Mouse (Mus musculus) kidney, embryonic 14.5 days (tissue): ENCODE measurements around the gene Itpr2. TPM values are rescaled to one million over a fixed set of nuclear protein-coding genes. Genes with fewer than 3 reads are reported as not detected.

Experiments
- ATAC-seq: fragments of 200-750 bp; cut with Nextera tagmentation; 2 replicates; pipeline ENCODE4 v1.8.0; 2017; ENCODE audit warnings: moderate number of reproducible peaks, mild to moderate bottlenecking, moderate TSS enrichment, moderate library complexity; ENCODE audit not compliant: low FRiP score, low TSS enrichment
- H3K27ac ChIP-seq: fragments of 300-500 bp; sonication (generic); 2 replicates; pipeline ENCODE4 v1.5.1; 2014; ENCODE audit warnings: low read depth, mild to moderate bottlenecking, low read length, moderate library complexity, mixed read lengths
- H3K27me3 ChIP-seq: fragments of 300-500 bp; sonication (generic); 2 replicates; pipeline ENCODE4 v1.6.1; 2014; ENCODE audit warnings: mild to moderate bottlenecking, low read length; ENCODE audit not compliant: control insufficient read depth, insufficient read depth
- H3K36me3 ChIP-seq: fragments of 300-500 bp; sonication (generic); 2 replicates; pipeline ENCODE4 v1.6.1; 2014; ENCODE audit warnings: low read length, mixed read lengths; ENCODE audit not compliant: control insufficient read depth, insufficient read depth
- H3K4me1 ChIP-seq: fragments of 300-500 bp; sonication (generic); 2 replicates; pipeline ENCODE4 v1.6.1; 2014; ENCODE audit warnings: low read length, mixed read lengths; ENCODE audit not compliant: control insufficient read depth, insufficient read depth
- H3K4me2 ChIP-seq: fragments of 300-500 bp; sonication (generic); replicated peaks from 2 replicates; pipeline ENCODE4 v1.6.1; 2014; ENCODE audit warnings: low read depth, mild to moderate bottlenecking, low read length
- H3K4me3 ChIP-seq: fragments of 300-500 bp; sonication (generic); 2 replicates; pipeline ENCODE4 v1.5.1; 2014; ENCODE audit warnings: mild to moderate bottlenecking, low read length
- H3K9ac ChIP-seq: fragments of 300-500 bp; sonication (generic); 2 replicates; pipeline ENCODE4 v1.6.1; 2014; ENCODE audit warnings: low read depth, mild to moderate bottlenecking, low read length, moderate library complexity
- H3K9me3 ChIP-seq: fragments of 300-500 bp; sonication (generic); 2 replicates; pipeline ENCODE4 v1.6.1; 2016; ENCODE audit warnings: low read length; ENCODE audit not compliant: control insufficient read depth
- WGBS: fragments of 180-500 bp; shearing (Covaris S2); extraction: QIAGEN DNeasy Blood & Tissue Kit; methylation state at CpG from one replicate; pipeline ENCODE4 v1.1.7; 2014; 5-methylcytosine and 5-hydroxymethylcytosine counted together
- polyA plus RNA-seq: library from polyadenylated mRNA; unstranded; fragments of >200 nt; fragmentation: Nextera tagmentation; extraction: Ambion mirVana; gene quantifications from 2 replicates; pipeline ENCODE4 v1.2.1, GENCODE M21; 2014

The Itpr2 gene
- polyA plus RNA-seq, 1 experiment from 2014 or later: 12.7 TPM

GRCm38 (mm10) chr6:146335191-146335590 lies 166.8 kb downstream of the Itpr2 start:
- no peak for ATAC-seq
- no peaks in the 10 kb centered on the region for H3K36me3 ChIP-seq
- no peak overlapping the region for H3K4me3 ChIP-seq
- 94% methylated on average over 9 of the region's 9 CpGs for WGBS
- H3K4me1 ChIP-seq: no peaks in the 10 kb centered on the region
- no peak overlapping the region for H3K9ac ChIP-seq
- no peaks in the 10 kb centered on the region for H3K27me3 ChIP-seq
- H3K9me3 ChIP-seq: no peaks in the 10 kb centered on the region
- no peak overlapping the region for H3K4me2 ChIP-seq
- H3K27ac ChIP-seq: no peak overlapping the region

- H3K27me3 ChIP-seq: no peaks in the 10 kb centered on the region
- no peak overlapping the region for H3K4me3 ChIP-seq
- H3K9ac ChIP-seq: no peak overlapping the region
- no peak for ATAC-seq
- no peaks in the 10 kb centered on the region for H3K4me1 ChIP-seq
- no peak overlapping the region for H3K27ac ChIP-seq
- H3K36me3 ChIP-seq: no peaks in the 10 kb centered on the region
- H3K4me2 ChIP-seq: no peak overlapping the region
- 83% methylated on average over 3 of the region's 3 CpGs for WGBS
- H3K9me3 ChIP-seq: no peaks in the 10 kb centered on the region
These were observed 168.5 kb downstream of the Itpr2 start for GRCm38 (mm10) chr6:146333506-146333905.

DNA sequence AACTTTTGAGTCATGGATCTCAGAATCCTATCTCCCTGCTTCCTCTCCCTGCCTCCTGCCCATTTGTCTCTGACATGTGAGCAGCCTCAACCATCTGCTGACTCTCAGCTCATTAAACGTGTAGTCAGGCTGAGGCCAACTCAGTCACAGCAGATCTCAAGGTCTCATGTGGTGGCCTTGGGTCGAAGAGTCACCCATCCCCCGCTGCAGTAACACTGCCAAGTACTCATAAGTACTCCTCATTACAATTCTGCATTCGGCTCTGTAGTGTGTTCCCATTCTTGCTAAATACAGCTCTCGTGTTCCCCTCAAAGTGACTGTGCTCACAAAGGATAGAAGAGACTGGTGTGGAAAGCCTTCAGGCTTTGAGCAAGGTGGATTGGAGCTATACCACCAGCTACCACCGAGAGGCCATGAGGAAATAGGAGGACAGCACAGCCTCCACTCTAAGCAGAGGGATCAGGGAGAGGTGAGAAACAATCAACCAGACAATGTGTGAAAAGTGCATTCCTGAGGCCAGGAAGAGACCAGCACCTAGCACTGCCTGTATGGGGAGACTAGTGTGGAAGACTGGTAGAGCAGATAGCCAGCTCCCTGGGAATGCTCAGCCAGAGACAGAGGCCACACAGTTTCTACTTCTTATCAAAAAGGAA lies 170.9 kb downstream of the Itpr2 start:
- Histone ChIP-seq H3K27ac (no peak overlapping the region), H3K4me3 (no peak overlapping the region), H3K9me3 (no peaks in the 10 kb centered on the region), H3K36me3 (no peaks in the 10 kb centered on the region), H3K4me2 (no peak overlapping the region), H3K9ac (no peak overlapping the region), H3K4me1 (no peaks in the 10 kb centered on the region), H3K27me3 (no peaks in the 10 kb centered on the region)
- no peak for ATAC-seq
- 43% methylated on average over 6 of the region's 6 CpGs for WGBS

DNA sequence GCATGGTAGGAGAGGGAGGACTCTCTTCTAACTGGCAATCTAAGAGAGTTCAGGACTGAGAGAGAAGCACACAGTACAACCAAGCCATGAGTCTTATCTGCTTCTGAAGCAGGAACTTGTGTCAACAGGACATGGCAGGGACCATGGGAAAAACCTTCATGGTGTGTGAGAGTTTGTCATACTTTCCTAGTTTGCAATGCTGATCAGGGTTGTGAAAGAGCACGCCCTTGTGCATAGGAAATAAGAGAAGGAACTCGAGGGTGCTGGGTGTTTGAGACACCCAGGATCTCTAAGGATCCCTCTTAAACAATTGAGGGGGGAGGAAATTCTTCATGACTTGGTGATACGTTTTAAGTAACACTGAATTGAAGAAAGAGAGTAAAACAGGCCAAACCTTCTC lies 172.9 kb downstream of the Itpr2 start:
- WGBS: 92% methylated on average over 3 of the region's 3 CpGs
- no peaks in the 10 kb centered on the region for H3K27me3 ChIP-seq
- no peak overlapping the region for H3K4me2 ChIP-seq
- H3K36me3 ChIP-seq: no peaks in the 10 kb centered on the region
- no peak overlapping the region for H3K4me3 ChIP-seq
- H3K4me1 ChIP-seq: no peaks in the 10 kb centered on the region
- no peak overlapping the region for H3K9ac ChIP-seq
- H3K27ac ChIP-seq: no peak overlapping the region
- H3K9me3 ChIP-seq: no peaks in the 10 kb centered on the region
- ATAC-seq: no peak

DNA sequence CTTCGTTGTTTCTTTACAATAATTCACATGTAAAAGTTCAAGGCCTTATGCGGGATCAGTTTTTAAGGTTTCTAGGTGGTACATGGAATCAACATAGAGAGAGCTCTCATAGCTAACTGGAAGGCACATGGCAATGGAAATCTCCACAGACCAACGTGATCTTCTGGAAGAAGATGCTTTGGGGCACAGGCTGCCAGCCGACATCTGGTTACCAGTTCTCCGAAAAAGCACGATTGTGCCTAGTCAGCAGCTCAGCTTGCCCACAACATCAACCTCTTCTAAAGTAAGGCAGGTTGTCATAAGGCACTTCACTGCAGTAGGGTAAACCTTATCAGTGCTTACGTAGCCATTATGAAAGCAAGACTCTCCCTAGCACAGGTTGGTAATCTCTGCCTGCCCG lies 175.4 kb downstream of the Itpr2 start:
- no peaks in the 10 kb centered on the region for H3K27me3 ChIP-seq
- no peaks in the 10 kb centered on the region for H3K36me3 ChIP-seq
- H3K4me3 ChIP-seq: no peak overlapping the region
- H3K9me3 ChIP-seq: no peaks in the 10 kb centered on the region
- H3K4me2 ChIP-seq: no peak overlapping the region
- ATAC-seq: no peak
- WGBS: 92% methylated on average over 8 of the region's 8 CpGs
- no peak overlapping the region for H3K27ac ChIP-seq
- H3K9ac ChIP-seq: no peak overlapping the region
- no peaks in the 10 kb centered on the region for H3K4me1 ChIP-seq

GRCm38 (mm10) chr6:146324541-146325204 lies 177.3 kb downstream of the Itpr2 start:
- H3K27ac ChIP-seq: no peak overlapping the region
- no peak overlapping the region for H3K4me3 ChIP-seq
- H3K4me2 ChIP-seq: no peak overlapping the region
- no peaks in the 10 kb centered on the region for H3K9me3 ChIP-seq
- no peaks in the 10 kb centered on the region for H3K36me3 ChIP-seq
- H3K27me3 ChIP-seq: no peaks in the 10 kb centered on the region
- H3K9ac ChIP-seq: no peak overlapping the region
- WGBS: 58% methylated on average over 19 of the region's 19 CpGs
- ATAC-seq: no peak
- H3K4me1 ChIP-seq: no peaks in the 10 kb centered on the region

GRCm38 (mm10) chr6:146322555-146322954 lies 179.5 kb downstream of the Itpr2 start:
- H3K4me3 ChIP-seq: no peak overlapping the region
- H3K27ac ChIP-seq: no peak overlapping the region
- no peaks in the 10 kb centered on the region for H3K27me3 ChIP-seq
- no peaks in the 10 kb centered on the region for H3K36me3 ChIP-seq
- no peak overlapping the region for H3K4me2 ChIP-seq
- ATAC-seq: no peak
- WGBS: 24% methylated on average over 7 of the region's 7 CpGs
- H3K9ac ChIP-seq: no peak overlapping the region
- no peaks in the 10 kb centered on the region for H3K9me3 ChIP-seq
- no peaks in the 10 kb centered on the region for H3K4me1 ChIP-seq

DNA sequence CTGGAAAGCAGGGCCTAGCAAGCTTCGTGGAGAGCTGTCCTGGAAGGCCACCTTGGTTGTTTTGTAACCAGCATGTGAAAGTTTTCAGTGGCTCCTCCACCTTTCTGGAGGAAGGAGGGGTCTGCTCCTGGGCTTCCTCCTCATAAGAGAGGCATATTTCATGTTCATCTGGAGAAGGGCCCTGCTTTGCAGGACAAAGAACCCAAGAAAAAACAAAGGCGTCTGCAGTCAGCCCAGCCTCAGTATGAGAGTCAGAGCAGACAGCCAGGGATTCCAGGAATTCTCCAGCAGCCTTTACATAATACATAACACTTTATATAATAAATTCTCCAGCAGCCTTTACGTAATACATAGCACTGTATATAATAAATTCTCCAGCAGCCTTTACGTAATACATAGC lies 180.1 kb downstream of the Itpr2 start:
- Histone ChIP-seq H3K27me3 (no peaks in the 10 kb centered on the region), H3K4me1 (no peaks in the 10 kb centered on the region), H3K4me2 (no peak overlapping the region), H3K4me3 (no peak overlapping the region), H3K9ac (no peak overlapping the region), H3K9me3 (no peaks in the 10 kb centered on the region), H3K36me3 (no peaks in the 10 kb centered on the region), H3K27ac (no peak overlapping the region)
- 51% methylated on average over 4 of the region's 4 CpGs for WGBS
- ATAC-seq: no peak; the same call in 1 of the 2 replicates

- WGBS: 69% methylated on average over 6 of the region's 6 CpGs
- no peak overlapping the region for H3K4me3 ChIP-seq
- ATAC-seq: no peak
- H3K4me1 ChIP-seq: no peaks in the 10 kb centered on the region
- no peak overlapping the region for H3K9ac ChIP-seq
- H3K36me3 ChIP-seq: no peaks in the 10 kb centered on the region
- no peak overlapping the region for H3K4me2 ChIP-seq
- H3K27ac ChIP-seq: no peak overlapping the region
- no peaks in the 10 kb centered on the region for H3K27me3 ChIP-seq
- H3K9me3 ChIP-seq: no peaks in the 10 kb centered on the region
These were observed 185.6 kb downstream of the Itpr2 start for GRCm38 (mm10) chr6:146316415-146316814.
